Mouse (Mus musculus) heart, embryonic 12.5 days (tissue): ENCODE results near the gene Zbtb12. TPM values are rescaled to one million over a fixed set of nuclear protein-coding genes. Genes with fewer than 3 reads are reported as not detected.
"Not testable (repeated sequence)": the region's sequence is repeated elsewhere in the genome, so short reads cannot be mapped to it uniquely, and the experiment has no call there.

Experiments
- ATAC-seq: fragments of 200-750 bp; cut with Nextera tagmentation; 2 replicates; pipeline ENCODE4 v1.8.0; 2017; ENCODE audit warnings: moderate TSS enrichment, moderate library complexity; ENCODE audit not compliant: insufficient number of reproducible peaks, low FRiP score
- H3K27ac ChIP-seq: fragments of 300-500 bp; sonication (generic); 2 replicates; pipeline ENCODE4 v1.5.1; 2016; ENCODE audit warnings: mild to moderate bottlenecking, moderate library complexity; ENCODE audit not compliant: poor library complexity, severe bottlenecking
- H3K27me3 ChIP-seq: fragments of 300-500 bp; sonication (generic); replicated peaks from 2 replicates; pipeline ENCODE4 v1.6.1; 2016; ENCODE audit warnings: mild to moderate bottlenecking, moderate library complexity
- H3K36me3 ChIP-seq: fragments of 300-500 bp; sonication (generic); 2 replicates; pipeline ENCODE4 v1.6.1; 2016; ENCODE audit warnings: mild to moderate bottlenecking, moderate library complexity
- H3K4me1 ChIP-seq: fragments of 300-500 bp; sonication (generic); replicated peaks from 2 replicates; pipeline ENCODE4 v1.6.1; 2016; ENCODE audit warnings: mild to moderate bottlenecking
- H3K4me2 ChIP-seq: fragments of 300-500 bp; sonication (generic); 2 replicates; pipeline ENCODE4 v1.6.1; 2016; ENCODE audit warnings: mild to moderate bottlenecking, moderate library complexity
- H3K4me3 ChIP-seq: fragments of 300-500 bp; sonication (generic); 2 replicates; pipeline ENCODE4 v1.5.1; 2016; ENCODE audit warnings: mild to moderate bottlenecking
- H3K9ac ChIP-seq: fragments of 300-500 bp; sonication (generic); 2 replicates; pipeline ENCODE4 v1.6.1; 2016; ENCODE audit warnings: mild to moderate bottlenecking, moderate library complexity
- H3K9me3 ChIP-seq: fragments of 300-500 bp; sonication (generic); replicated peaks from 2 replicates; pipeline ENCODE4 v1.6.1; 2016; ENCODE audit warnings: mild to moderate bottlenecking, moderate library complexity
- WGBS: fragments of 180-500 bp; shearing (Covaris S2); methylation state at CpG from one replicate; pipeline ENCODE4 v1.1.7; 2016; 5-methylcytosine and 5-hydroxymethylcytosine counted together
- polyA plus RNA-seq: library from polyadenylated mRNA; unstranded; fragments of >200 nt; fragmentation: Nextera tagmentation; extraction: Ambion mirVana; gene quantifications from 2 replicates; pipeline ENCODE4 v1.2.1, GENCODE M21; 2016

Gene Zbtb12
- polyA plus RNA-seq: 2.6 and 2.8 TPM in 2 replicates

GRCm38 (mm10) chr17:34879336-34879879 lies at the start of gene Zbtb12:
Gene Zbtb12, plus strand, starts transcription at chr17:34879483.
- 52% methylated on average over 11 of the region's 11 CpGs for WGBS
- no peak within 1 kb of the TSS for H3K4me2 ChIP-seq
- H3K4me3 ChIP-seq: no peak within 1 kb of the TSS

GRCm38 (mm10) chr17:34830776-34831175 lies 48.5 kb upstream of the Zbtb12 start:
- ATAC-seq, H3K4me3 ChIP-seq, H3K27ac ChIP-seq, H3K4me2 ChIP-seq, H3K27me3 ChIP-seq, H3K9ac ChIP-seq, H3K4me1 ChIP-seq: not testable (repeated sequence)
- Histone ChIP-seq H3K36me3 (peaks cover 76% of the 10 kb centered on the region), H3K9me3 (peaks cover 17% of the 10 kb centered on the region)
- WGBS: 92% methylated on average over 1 of the region's 1 CpGs

More at GRCm38 (mm10) chr17:34879336-34879879, at the start of gene Zbtb12:
- H3K27ac ChIP-seq: no peak within 1 kb of the TSS
- H3K9ac ChIP-seq: no peak within 1 kb of the TSS
- no peaks in the 10 kb centered on the region for H3K9me3 ChIP-seq
- no peak for ATAC-seq
- no peaks in the 10 kb centered on the region for H3K36me3 ChIP-seq
- 0 out of 2 replicates have a peak, but pooled peaks cover 7% of the 10 kb centered on the region for H3K27me3 ChIP-seq
- peaks cover 10% of the 10 kb centered on the region; the same call in 1 of the 2 replicates for H3K4me1 ChIP-seq

DNA sequence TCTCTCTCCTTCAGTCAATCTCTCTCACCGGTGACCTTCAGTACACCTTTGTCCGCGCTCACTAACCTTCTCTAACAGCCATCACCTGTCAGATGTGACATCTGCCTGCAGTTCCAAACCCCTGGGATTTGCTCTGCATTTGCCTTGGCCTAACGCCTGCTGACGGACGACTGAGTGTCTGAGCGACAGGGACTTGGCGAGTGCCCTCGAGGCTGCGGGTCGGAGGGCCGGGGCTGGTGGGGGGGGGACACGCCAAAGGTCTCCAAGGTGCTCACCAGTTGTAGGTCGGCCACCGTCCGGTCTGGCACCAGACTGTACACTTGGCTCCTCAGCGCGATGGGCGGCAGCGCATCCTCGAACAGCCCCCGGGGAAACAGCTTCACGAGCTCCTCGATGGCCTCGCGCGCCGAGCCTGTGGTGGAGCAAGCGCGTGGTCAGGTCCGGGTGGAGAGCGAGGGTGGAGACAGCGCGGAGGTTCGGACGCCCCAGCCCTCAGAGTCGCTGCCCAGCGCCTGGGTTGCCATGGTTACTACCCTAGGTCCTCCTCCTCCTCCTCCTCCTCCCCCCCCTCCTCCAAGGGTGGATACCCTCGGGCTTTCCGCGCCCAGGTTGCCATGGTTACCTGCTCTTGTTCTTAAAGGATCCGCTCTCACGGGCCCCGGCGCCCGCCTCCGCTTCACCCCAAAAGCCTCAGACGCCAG lies 43.0 kb upstream of the Zbtb12 start:
- H3K27me3 ChIP-seq: no peaks in the 10 kb centered on the region
- 0 out of 2 replicates have a peak overlapping the region, but pooled peaks have one; percentile 3 for H3K27ac ChIP-seq
- peaks cover 54% of the 10 kb centered on the region for H3K36me3 ChIP-seq
- peaks cover 26% of the 10 kb centered on the region for H3K4me1 ChIP-seq
- peak; percentile 88 for ATAC-seq
- peak overlapping the region; percentile 76 for H3K9ac ChIP-seq
- peaks cover 2% of the 10 kb centered on the region; the same call in 1 of the 2 replicates for H3K9me3 ChIP-seq
- H3K4me3 ChIP-seq: peak overlapping the region; percentile 92
- peak overlapping the region; percentile 97 for H3K4me2 ChIP-seq
- WGBS: 4% methylated on average over 48 of the region's 48 CpGs

DNA sequence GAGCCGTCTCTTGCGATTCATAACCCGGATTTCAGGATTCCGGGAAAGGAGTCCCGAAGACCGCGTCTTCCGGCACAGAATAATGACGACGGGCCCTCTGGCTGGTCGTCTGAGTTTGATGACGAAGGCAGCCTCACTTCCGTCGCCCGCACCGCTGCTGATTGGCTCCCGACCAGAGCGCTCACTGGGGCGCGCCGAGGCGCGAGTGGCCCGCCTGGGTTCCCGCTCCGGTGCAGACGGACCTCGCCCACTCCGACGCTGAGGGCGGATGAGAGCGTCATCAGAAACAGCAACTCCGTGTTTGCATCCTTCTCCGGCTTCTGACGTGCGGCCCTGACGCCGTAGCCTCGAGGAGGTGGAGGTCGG lies 42.4 kb upstream of the Zbtb12 start, which contains the start of the genes Stk19 and Dxo:
Gene Stk19, minus strand, starts transcription at position 90 of the 366 bp plus-strand sequence.
Gene Dxo, plus strand, starts transcription at position 164 of the 366 bp plus-strand sequence.
- ATAC-seq: peak; percentile 95
- Histone ChIP-seq H3K9ac (peak within 1 kb of the TSS; percentile 76), H3K27me3 (no peaks in the 10 kb centered on the region), H3K4me3 (peak within 1 kb of the TSS; percentile 92), H3K4me2 (peak within 1 kb of the TSS; percentile 97), H3K27ac (peak within 1 kb of the TSS; percentile 19), H3K9me3 (no peaks in the 10 kb centered on the region), H3K36me3 (peaks cover 54% of the 10 kb centered on the region), H3K4me1 (peaks cover 26% of the 10 kb centered on the region)
- under 1% methylated on average over 40 of the region's 40 CpGs for WGBS

DNA sequence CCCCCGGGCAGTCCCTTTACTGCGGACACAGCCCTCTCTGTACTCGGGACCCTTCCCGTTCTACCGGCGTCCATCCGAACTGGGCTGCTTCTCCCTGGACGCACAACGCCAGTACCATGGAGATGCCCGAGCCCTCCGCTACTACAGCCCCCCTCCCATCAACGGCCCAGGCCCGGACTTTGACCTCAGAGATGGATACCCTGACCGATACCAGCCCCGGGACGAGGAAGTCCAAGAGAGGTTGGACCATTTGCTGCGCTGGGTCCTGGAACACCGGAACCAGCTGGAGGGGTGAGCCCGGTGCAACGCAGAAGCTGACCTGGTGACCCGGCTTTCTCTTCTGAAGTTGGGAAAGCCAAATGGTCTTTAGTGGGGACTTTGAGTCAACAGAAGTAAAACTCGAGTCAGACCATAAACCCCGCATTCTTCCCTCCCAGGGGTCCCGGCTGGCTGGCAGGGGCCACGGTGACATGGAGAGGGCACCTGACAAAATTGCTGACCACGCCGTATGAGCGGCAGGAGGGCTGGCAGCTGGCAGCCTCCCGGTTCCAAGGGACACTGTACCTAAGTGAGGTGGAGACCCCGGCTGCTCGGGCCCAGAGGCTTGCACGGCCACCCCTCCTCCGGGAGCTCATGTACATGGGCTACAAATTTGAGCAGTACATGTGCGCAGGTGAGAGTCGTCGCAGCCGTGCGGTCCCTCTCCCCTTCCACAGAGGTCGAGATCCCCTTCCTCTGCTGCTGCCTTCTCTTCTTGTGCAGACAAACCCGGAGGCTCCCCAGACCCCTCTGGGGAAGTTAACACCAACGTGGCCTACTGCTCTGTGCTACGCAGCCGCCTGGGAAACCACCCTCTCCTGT lies 41.6 kb upstream of the Zbtb12 start:
- H3K9me3 ChIP-seq: no peaks in the 10 kb centered on the region
- peaks cover 26% of the 10 kb centered on the region for H3K4me1 ChIP-seq
- H3K4me2 ChIP-seq: peak overlapping the region; percentile 97
- peak overlapping the region; percentile 19; the same call in 1 of the 2 replicates for H3K27ac ChIP-seq
- ATAC-seq: no peak
- 38% methylated on average over 43 of the region's 43 CpGs for whole genome bisulfite sequencing
- peaks cover 56% of the 10 kb centered on the region for H3K36me3 ChIP-seq
- no peaks in the 10 kb centered on the region for H3K27me3 ChIP-seq
- H3K4me3 ChIP-seq: peak overlapping the region; percentile 92
- H3K9ac ChIP-seq: peak overlapping the region; percentile 76

- Histone ChIP-seq H3K27ac (no peak overlapping the region), H3K36me3 (peaks cover 56% of the 10 kb centered on the region), H3K4me2 (peak overlapping the region; percentile 97), H3K27me3 (no peaks in the 10 kb centered on the region), H3K4me3 (0 out of 2 replicates have a peak overlapping the region, but pooled peaks have one; percentile 5), H3K9ac (no peak overlapping the region), H3K9me3 (no peaks in the 10 kb centered on the region), H3K4me1 (peaks cover 26% of the 10 kb centered on the region)
- no peak for ATAC-seq
- WGBS: 90% methylated on average over 7 of the region's 7 CpGs
Measured at GRCm38 (mm10) chr17:34838785-34839184, 40.5 kb upstream of the Zbtb12 start.

GRCm38 (mm10) chr17:34840736-34841307 lies 38.5 kb upstream of the Zbtb12 start:
- Histone ChIP-seq H3K27me3 (no peaks in the 10 kb centered on the region), H3K9me3 (no peaks in the 10 kb centered on the region), H3K9ac (no peak overlapping the region), H3K4me3 (no peak overlapping the region), H3K27ac (no peak overlapping the region), H3K4me2 (0 out of 2 replicates have a peak overlapping the region, but pooled peaks have one; percentile 10), H3K4me1 (peaks cover 22% of the 10 kb centered on the region), H3K36me3 (peaks cover 74% of the 10 kb centered on the region)
- WGBS: 83% methylated on average over 6 of the region's 6 CpGs
- peak; percentile 46; the same call in 1 of the 2 replicates for ATAC-seq

- no peak overlapping the region for H3K4me2 ChIP-seq
- no peaks in the 10 kb centered on the region for H3K27me3 ChIP-seq
- H3K9me3 ChIP-seq: no peaks in the 10 kb centered on the region
- H3K36me3 ChIP-seq: peaks cover 83% of the 10 kb centered on the region
- peaks cover 5% of the 10 kb centered on the region for H3K4me1 ChIP-seq
- WGBS: 90% methylated on average over 13 of the region's 13 CpGs
- H3K27ac ChIP-seq: no peak overlapping the region
- no peak overlapping the region for H3K9ac ChIP-seq
- ATAC-seq: no peak
- H3K4me3 ChIP-seq: no peak overlapping the region
Measured at GRCm38 (mm10) chr17:34844884-34845283, 34.4 kb upstream of the Zbtb12 start.

- Histone ChIP-seq H3K4me1 (peaks cover 16% of the 10 kb centered on the region), H3K27me3 (no peaks in the 10 kb centered on the region), H3K4me3 (no peak overlapping the region), H3K9me3 (no peaks in the 10 kb centered on the region), H3K4me2 (no peak overlapping the region), H3K36me3 (peaks cover 62% of the 10 kb centered on the region), H3K9ac (no peak overlapping the region), H3K27ac (no peak overlapping the region)
- WGBS: 79% methylated on average over 6 of the region's 6 CpGs
- no peak for ATAC-seq
Measured at GRCm38 (mm10) chr17:34847192-34847591, 32.1 kb upstream of the Zbtb12 start.

- peaks cover 16% of the 10 kb centered on the region for H3K4me1 ChIP-seq
- H3K27me3 ChIP-seq: no peaks in the 10 kb centered on the region
- no peak overlapping the region for H3K9ac ChIP-seq
- H3K27ac ChIP-seq: no peak overlapping the region
- peaks cover 62% of the 10 kb centered on the region for H3K36me3 ChIP-seq
- 89% methylated on average over 7 of the region's 7 CpGs for WGBS
- no peak overlapping the region for H3K4me2 ChIP-seq
- no peak for ATAC-seq
- no peaks in the 10 kb centered on the region for H3K9me3 ChIP-seq
- no peak overlapping the region for H3K4me3 ChIP-seq
Measured at GRCm38 (mm10) chr17:34847615-34848014, 31.7 kb upstream of the Zbtb12 start.
